Mouse (Mus musculus) cortical plate, adult 2 months (tissue): ENCODE results near the gene Capn8.

Source experiments
- CTCF ChIP-seq: fragments of 200-500 bp; IDR thresholded peaks from 2 replicates; pipeline ENCODE4 v1.5.1; 2011; ENCODE audit warnings: mild to moderate bottlenecking, control low read depth, low read length; ENCODE audit not compliant: insufficient read depth; ENCODE audit errors: extremely low read depth
- POLR2A ChIP-seq: fragments of 200-500 bp; IDR thresholded peaks from 2 replicates; pipeline ENCODE4 v1.6.1; 2011; ENCODE audit warnings: mild to moderate bottlenecking, low read length, control low read depth; ENCODE audit not compliant: insufficient read depth; ENCODE audit errors: extremely low read depth

DNA sequence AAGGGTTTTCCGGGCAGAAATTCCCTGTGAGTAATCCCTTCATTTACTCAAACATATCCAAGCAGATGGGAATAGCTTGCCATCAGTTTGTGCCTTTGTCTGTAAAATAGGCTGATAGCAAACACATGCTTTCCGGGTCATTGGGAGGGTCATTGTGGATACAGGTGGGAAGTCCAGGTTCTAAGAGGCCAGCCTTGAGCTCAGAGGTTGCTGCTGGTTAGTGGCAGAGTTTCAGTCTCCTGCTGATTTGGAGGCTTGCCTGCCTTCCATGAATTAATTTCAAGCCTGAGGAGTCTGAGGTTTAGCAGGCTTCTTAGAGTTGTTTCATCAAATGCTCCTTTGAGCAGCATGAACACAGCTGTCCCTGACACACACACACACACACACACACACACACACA is 78.0 kb downstream of the Capn8 start:
- TF ChIP-seq CTCF (no peak), POLR2A (no peak)
